Mouse (Mus musculus) neutrophil, adult 65 days (primary cell): ENCODE measurements around the gene Asb8. TPM values are rescaled to one million over a fixed set of nuclear protein-coding genes. Genes with fewer than 3 reads are reported as not detected.

Experiments
- total RNA-seq: library from RNA; stranded (reverse); gene quantifications from 2 replicates; pipeline ENCODE4 v1.2.4, GENCODE M21; 2023

Asb8 gene
- 16.8 and 22.2 TPM in 2 replicates for total RNA-seq

GRCm38 (mm10) chr15:98165525-98165924 is at the start of gene Asb8:
Asb8 (minus strand) TSS chr15:98165625.

GRCm38 (mm10) chr15:98195442-98195841 is 30.0 kb upstream of the Asb8 start, which contains the start of gene Olfr288:
Olfr288 (minus strand) TSS chr15:98195542.

DNA sequence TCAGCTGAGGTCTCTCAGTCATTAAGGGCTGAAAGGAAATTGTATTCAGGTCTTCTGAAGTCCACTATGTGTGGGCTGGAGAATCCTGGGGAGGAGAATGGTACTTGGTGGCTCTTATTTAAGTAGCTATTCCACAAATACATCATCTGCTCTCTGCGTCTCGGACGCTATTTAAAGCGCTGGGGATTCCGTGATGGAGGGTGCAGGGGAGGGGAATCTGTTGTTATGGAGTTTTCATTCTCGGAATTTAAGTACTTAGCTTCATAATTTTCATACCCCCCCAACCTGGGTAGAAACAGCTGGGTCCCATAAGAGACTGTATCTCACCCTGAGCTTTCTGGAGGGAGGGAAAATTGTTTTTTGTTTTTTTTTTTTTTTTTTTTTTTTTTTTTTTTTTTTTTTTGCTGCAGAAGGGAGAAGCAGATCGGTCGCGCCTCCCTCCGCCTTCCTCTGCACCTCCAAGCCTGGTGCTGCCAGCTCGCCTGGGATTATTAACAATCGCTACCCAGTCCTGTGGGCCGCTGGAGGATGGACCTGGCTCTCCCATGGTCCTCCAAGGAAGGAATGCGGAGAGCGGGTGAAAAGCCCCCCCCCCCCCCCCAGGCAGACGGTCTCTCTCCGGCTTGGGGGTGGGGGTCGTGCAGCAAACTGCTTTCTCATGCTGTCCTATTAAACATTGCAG is 1.7 kb upstream of the Asb8 start, which contains the start of gene Ccdc184:
TSS of gene Ccdc184 (plus strand) at position 196 of the 682 bp plus-strand sequence.

DNA sequence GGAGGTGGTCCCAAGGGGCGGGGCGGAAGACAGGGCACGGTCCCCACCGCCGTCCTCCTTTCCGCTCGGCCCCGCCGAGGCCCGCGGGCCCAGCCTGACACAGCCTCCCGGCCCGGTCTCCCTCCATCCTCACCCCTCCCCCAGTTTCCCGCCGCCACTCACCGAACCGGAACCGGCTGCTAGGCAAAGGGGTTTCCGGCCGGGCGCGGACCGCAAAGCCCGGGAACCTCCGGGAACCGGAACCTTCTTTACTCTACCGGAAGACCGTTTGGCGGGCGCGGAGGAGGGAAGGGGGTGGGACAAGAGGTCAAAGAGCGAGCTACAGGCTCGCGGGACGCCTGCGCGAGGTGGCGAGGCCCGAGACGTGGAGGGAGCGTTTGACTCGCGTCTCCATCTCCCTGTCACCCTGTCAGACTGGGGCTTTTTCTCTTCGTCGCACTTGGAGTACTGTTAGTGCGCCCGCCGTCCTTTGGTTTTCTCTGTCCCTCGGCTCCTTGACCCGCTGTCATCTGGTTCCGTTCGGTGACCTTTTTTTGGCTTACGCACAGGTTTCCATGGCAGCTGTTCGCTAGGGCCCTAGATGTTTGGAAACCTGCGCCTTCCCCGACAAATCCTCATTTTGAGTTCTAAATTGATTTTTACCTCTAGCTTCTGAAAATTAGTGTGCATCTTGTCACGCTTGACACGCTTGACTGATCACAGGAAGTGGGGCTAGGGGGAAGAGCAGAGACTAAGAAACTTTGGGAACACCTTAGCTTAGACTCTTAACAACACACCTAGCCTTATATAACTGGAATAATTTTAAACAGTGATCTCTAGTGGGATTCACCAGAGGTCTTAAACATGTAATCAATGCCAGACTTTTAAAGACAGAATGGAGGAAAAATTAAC is 72.1 kb downstream of the Asb8 start, which contains the start of gene Senp1:
TSS of gene Senp1 (minus strand) at position 624 of the 891 bp plus-strand sequence.

GRCm38 (mm10) chr15:98092372-98093120 is 72.9 kb downstream of the Asb8 start, which contains the start of gene Pfkm:
Pfkm (plus strand) TSS chr15:98092589.

Other genes starting within 250 kb of the Asb8 start
- gene Tmem106c, start 201.4 kb downstream of the Asb8 start, total RNA-seq = 7.5 and 12.2 TPM in 2 replicates
- 1.7 and 1.8 TPM in 2 replicates for gene Col2a1, start 160.9 kb downstream of the Asb8 start, total RNA-seq
- gene Pfkm, start 73.0 kb downstream of the Asb8 start, total RNA-seq = 3.9 and 7.1 TPM in 2 replicates
- gene Senp1, start 71.9 kb downstream of the Asb8 start, total RNA-seq = 30.1 and 38.9 TPM in 2 replicates
- not detected in 2 replicates for gene Ccdc184, start 1.5 kb upstream of the Asb8 start, total RNA-seq
- gene Olfr288, start 29.9 kb upstream of the Asb8 start, total RNA-seq = not detected in 2 replicates
- not detected in 2 replicates for gene Gm44579, start 55.4 kb upstream of the Asb8 start, total RNA-seq
- gene Olfr287, start 55.4 kb upstream of the Asb8 start, total RNA-seq = not detected in 2 replicates
- not detected in 2 replicates for gene Olfr286, start 68.8 kb upstream of the Asb8 start, total RNA-seq
- gene H1fnt, start 91.7 kb upstream of the Asb8 start, total RNA-seq = not detected in 2 replicates
- not detected in 2 replicates for gene Zfp641, start 130.5 kb upstream of the Asb8 start, total RNA-seq
- not detected in 2 replicates for gene Olfr285, start 151.7 kb upstream of the Asb8 start, total RNA-seq
- gene Olfr284, start 175.4 kb upstream of the Asb8 start, total RNA-seq = not detected in 2 replicates
- not detected in 2 replicates for gene Olfr283, start 215.3 kb upstream of the Asb8 start, total RNA-seq